Mouse (Mus musculus): ENCODE results near the gene Foxp1.

DNA sequence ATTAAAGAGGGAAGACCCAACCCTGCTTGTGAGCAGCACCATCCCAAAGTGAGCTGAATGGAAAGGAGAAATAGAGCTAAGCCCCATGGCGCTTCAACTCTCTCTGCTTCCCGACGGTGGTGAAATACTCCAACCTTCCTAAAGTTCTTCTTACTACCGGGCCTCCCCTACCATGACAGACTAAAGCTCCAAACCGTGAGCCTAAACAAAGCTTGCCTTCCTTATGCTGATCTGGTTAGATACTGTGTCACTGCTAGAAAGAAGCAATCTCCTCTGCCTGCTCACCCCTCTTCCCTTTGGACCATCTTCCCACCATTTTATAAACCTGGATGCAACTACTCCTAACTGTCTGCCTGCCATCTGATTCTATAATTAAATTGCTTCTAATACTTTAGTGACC is 338.5 kb downstream of the Foxp1 start:
- TF ChIP-seq CTCF (IDR thresholded peaks at IDR 0.05; ENCODE audit: borderline replicate concordance, control insufficient read depth, extremely low read depth, insufficient read depth, low read length, poor library complexity) (no peak), POLR2A (IDR thresholded peaks at IDR 0.05; ENCODE audit: control insufficient read depth, extremely low read depth, insufficient read depth, low read length, poor library complexity) (no peak)
